Mouse (Mus musculus): ENCODE results near the gene Vmn1r189. TPM values are rescaled to one million over a fixed set of nuclear protein-coding genes. Genes with fewer than 3 reads are reported as not detected.

Gene Vmn1r189
- polyA plus RNA-seq, 1 experiment from 2014 or later, result not detected

Small RNAs within 50 kb of the gene (microRNA-seq; reads per million reads assigned to microRNA genes)
- gene Gm26300 (ENCODE audit: insufficient number of aligned reads), result not detected

Other genes with a start within 250 kb of the Vmn1r189 start
- 25.9 and 27.5 TPM in 2 replicates for gene Zfp184, start 160.7 kb downstream of the Vmn1r189 start, polyA plus RNA-seq (2014; fragmentation: Nextera tagmentation; extraction: Ambion mirVana)
- gene Pom121l2, start 124.6 kb downstream of the Vmn1r189 start, polyA plus RNA-seq (2014; fragmentation: Nextera tagmentation; extraction: Ambion mirVana), result 0.12 TPM in 1 of 2 replicates, not detected in the other
- gene Prss16, start 96.1 kb downstream of the Vmn1r189 start, polyA plus RNA-seq (2014; fragmentation: Nextera tagmentation; extraction: Ambion mirVana), result 0.37 TPM in 1 of 2 replicates, not detected in the other
- gene Hist1h2ah, start 70.3 kb downstream of the Vmn1r189 start, polyA plus RNA-seq (2014; fragmentation: Nextera tagmentation; extraction: Ambion mirVana), result 5.6 TPM in 1 of 2 replicates, not detected in the other
- 5.4 and 11.9 TPM in 2 replicates for gene Hist1h2bk, start 70.0 kb downstream of the Vmn1r189 start, polyA plus RNA-seq (2014; fragmentation: Nextera tagmentation; extraction: Ambion mirVana)
- 52.1 and 59.1 TPM in 2 replicates for gene Hist1h4i, start 64.5 kb downstream of the Vmn1r189 start, polyA plus RNA-seq (2014; fragmentation: Nextera tagmentation; extraction: Ambion mirVana)
- gene Hist1h2ag, start 62.9 kb downstream of the Vmn1r189 start, polyA plus RNA-seq (2014; fragmentation: Nextera tagmentation; extraction: Ambion mirVana), result 64.5 and 67.2 TPM in 2 replicates
- 9.6 and 11.7 TPM in 2 replicates for gene Hist1h2bj, start 62.6 kb downstream of the Vmn1r189 start, polyA plus RNA-seq (2014; fragmentation: Nextera tagmentation; extraction: Ambion mirVana)
- not detected in 2 replicates for gene Vmn1r188, start 21.4 kb downstream of the Vmn1r189 start, polyA plus RNA-seq (2014; fragmentation: Nextera tagmentation; extraction: Ambion mirVana)
- gene Vmn1r191, start 78.1 kb upstream of the Vmn1r189 start, polyA plus RNA-seq (2014; fragmentation: Nextera tagmentation; extraction: Ambion mirVana), result not detected in 2 replicates
- not detected in 2 replicates for gene Vmn1r192, start 85.3 kb upstream of the Vmn1r189 start, polyA plus RNA-seq (2014; fragmentation: Nextera tagmentation; extraction: Ambion mirVana)
- not detected in 2 replicates for gene Vmn1r193, start 117.3 kb upstream of the Vmn1r189 start, polyA plus RNA-seq (2014; fragmentation: Nextera tagmentation; extraction: Ambion mirVana)
- not detected in 2 replicates for gene Vmn1r194, start 138.4 kb upstream of the Vmn1r189 start, polyA plus RNA-seq (2014; fragmentation: Nextera tagmentation; extraction: Ambion mirVana)
- not detected in 2 replicates for gene Vmn1r195, start 164.7 kb upstream of the Vmn1r189 start, polyA plus RNA-seq (2014; fragmentation: Nextera tagmentation; extraction: Ambion mirVana)
- gene Vmn1r196, start 184.1 kb upstream of the Vmn1r189 start, polyA plus RNA-seq (2014; fragmentation: Nextera tagmentation; extraction: Ambion mirVana), result not detected in 2 replicates
- not detected in 2 replicates for gene Vmn1r197, start 218.8 kb upstream of the Vmn1r189 start, polyA plus RNA-seq (2014; fragmentation: Nextera tagmentation; extraction: Ambion mirVana)
- gene Vmn1r198, start 244.5 kb upstream of the Vmn1r189 start, polyA plus RNA-seq (2014; fragmentation: Nextera tagmentation; extraction: Ambion mirVana), result not detected in 2 replicates